Mouse (Mus musculus) left cerebral cortex, adult 2 months (tissue): ENCODE measurements around the gene St7l. TPM values are rescaled to one million over a fixed set of nuclear protein-coding genes. Genes with fewer than 3 reads are reported as not detected.

Source experiments
- DNase-seq, 2 experiments: peaks; one replicate each; pipeline ENCODE4 v3.0.0; 2021 to 2022; ENCODE audit warnings: low spot score in 2 of 2, mixed read lengths in 1 of 2; ENCODE audit errors: extremely low spot score in 1 of 2
- H3K27ac ChIP-seq: fragments of 200-600 bp; 2 replicates; pipeline ENCODE4 v1.8.1; 2022
- H3K4me3 ChIP-seq: fragments of 200-600 bp; 2 replicates; pipeline ENCODE4 v1.8.1; 2022
- CTCF ChIP-seq: fragments of 200-600 bp; IDR thresholded peaks from 2 replicates; pipeline ENCODE4 v1.8.1; 2022; ENCODE audit warnings: antibody characterized with exemption, mild to moderate bottlenecking, moderate library complexity
- intact Hi-C: fragments of 180-260 bp; cut with DNase I; formaldehyde crosslinking; loops from one replicate; pipeline ENCODE4 v1.15.1; 2025
- total RNA-seq, 2 experiments: library from RNA; stranded (reverse); gene quantifications; 2 replicates each; pipeline ENCODE4 v1.2.3; 2021

St7l gene
- total RNA-seq, 2 experiments from 2014 or later: 36.2 to 40.5 TPM

DNA sequence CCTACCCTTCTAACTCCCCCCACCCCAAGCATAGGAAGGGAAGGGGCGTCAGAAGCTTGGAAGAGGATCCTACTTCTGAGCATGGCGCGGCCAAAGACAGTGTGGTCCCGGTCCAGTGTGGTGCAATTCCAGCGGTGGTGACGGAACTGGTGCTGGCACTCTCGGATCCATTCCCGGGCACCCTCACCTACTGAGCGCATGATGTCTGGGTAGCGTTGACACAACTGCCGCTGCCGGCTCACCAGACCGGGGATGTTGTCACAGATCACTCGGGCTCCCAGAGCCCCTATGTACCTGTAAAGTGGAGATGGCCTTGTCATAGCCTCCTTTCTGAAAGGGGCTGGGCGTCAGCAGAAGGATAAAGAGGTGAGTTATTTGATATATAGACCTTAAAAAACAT lies 90.7 kb downstream of the St7l start:
- no peak for TF ChIP-seq CTCF
- intact Hi-C loops: no loop called here
- H3K4me3 ChIP-seq: no peak overlapping the region
- no peak for DNase-seq
- H3K27ac ChIP-seq: no peak overlapping the region

DNA sequence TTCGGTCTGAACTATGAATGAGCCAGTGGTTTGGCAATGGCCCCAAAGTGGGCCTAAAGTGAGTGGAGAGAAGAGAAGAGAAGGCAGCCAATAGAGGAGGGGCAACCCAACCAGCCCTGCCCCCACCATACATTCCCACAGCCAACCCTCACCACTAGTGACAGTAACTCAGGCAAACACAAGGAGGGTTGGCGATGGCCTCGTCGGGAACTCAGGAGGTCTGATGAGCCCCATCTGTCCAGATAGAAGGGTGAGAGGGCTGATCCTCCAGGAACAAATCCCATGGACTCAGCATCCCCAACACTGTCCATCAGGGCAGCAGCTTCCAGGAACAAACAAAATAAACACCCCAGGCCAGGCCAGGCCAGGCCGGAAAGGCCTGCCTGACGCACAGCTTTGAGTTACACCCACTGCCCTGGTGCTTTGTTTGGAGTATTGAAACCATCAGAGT lies 92.4 kb downstream of the St7l start:
- intact Hi-C loops: no loop called here
- Histone ChIP-seq H3K27ac (no peak overlapping the region), H3K4me3 (no peak overlapping the region)
- TF ChIP-seq CTCF: no peak
- DNase-seq: no peak

GRCm38 (mm10) chr3:104960026-104961000 lies 96.5 kb downstream of the St7l start:
- H3K4me3 ChIP-seq: no peak overlapping the region
- intact Hi-C loops: loop anchor here (5.0 kb wide), 1 partner anchor 183 kb away; no protein-coding TSS in a partner anchor

DNA sequence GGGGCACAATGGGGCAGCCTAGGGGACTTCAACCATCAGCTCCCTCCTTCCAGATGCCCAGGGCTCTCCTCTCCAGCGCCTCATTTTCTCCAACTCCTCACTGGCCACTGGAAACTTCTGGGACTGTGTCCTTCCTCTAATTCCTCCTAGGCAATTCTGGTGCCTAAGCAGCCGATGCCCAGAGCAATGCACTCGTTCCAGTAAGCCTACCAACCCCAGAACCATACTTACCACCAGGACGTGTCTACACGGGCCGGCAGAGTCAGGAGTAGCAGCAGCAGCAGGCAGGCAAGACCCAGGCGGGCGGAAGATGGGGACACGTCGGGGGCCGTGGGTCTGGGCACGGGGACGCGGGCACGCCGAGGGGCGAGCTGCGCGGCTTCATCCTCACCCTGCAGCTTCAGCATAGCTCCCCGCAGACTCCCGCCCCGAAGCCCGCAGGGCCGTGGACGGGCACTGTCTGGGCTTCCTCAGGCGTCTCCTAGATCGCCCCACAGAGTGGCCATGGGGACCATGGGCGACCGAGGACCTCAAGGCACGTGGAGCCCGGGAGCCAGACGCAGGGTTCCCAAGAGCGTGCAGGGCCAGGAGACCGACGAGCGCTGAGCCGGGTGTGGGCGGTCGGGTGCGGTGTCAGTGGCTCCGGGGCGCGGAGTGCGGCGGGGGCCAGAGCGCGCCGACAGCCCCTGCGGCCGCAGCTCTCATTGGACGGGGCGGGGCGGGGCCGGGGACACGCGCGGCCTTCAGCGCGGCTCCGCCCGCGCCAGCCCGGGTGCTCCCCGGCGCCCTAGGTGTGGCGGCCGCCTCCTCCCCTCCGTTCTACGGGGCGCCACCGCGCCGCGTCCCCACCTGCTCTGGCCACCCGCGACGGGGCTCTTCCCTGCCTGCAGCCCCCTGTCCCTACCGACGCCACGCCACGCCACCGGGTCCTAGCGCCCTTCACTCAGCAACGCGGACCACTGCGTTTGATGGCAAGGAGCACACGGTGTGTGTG lies 97.6 kb downstream of the St7l start, which contains the start of gene Wnt2b:
Gene Wnt2b, minus strand, starts transcription at position 856 of the 994 bp plus-strand sequence.
- TF ChIP-seq CTCF: no peak
- peak within 1 kb of the TSS; percentile 43 for H3K4me3 ChIP-seq
- intact Hi-C loops: loop anchor here (5.0 kb wide), 1 partner anchor 184 kb away; no protein-coding TSS in a partner anchor
- H3K27ac ChIP-seq: no peak within 1 kb of the TSS
- no peak for DNase-seq

More at GRCm38 (mm10) chr3:104960026-104961000, 96.5 kb downstream of the St7l start:
- no peak overlapping the region for H3K27ac ChIP-seq
- TF ChIP-seq CTCF: no peak
- no peak for DNase-seq

GRCm38 (mm10) chr3:104962141-104962611 lies 98.4 kb downstream of the St7l start:
- TF ChIP-seq CTCF: no peak
- intact Hi-C loops: loop anchor here (5.0 kb wide), 1 partner anchor 185 kb away; no protein-coding TSS in a partner anchor
- DNase-seq: no peak
- peak overlapping the region; percentile 43 for H3K4me3 ChIP-seq
- H3K27ac ChIP-seq: no peak overlapping the region

DNA sequence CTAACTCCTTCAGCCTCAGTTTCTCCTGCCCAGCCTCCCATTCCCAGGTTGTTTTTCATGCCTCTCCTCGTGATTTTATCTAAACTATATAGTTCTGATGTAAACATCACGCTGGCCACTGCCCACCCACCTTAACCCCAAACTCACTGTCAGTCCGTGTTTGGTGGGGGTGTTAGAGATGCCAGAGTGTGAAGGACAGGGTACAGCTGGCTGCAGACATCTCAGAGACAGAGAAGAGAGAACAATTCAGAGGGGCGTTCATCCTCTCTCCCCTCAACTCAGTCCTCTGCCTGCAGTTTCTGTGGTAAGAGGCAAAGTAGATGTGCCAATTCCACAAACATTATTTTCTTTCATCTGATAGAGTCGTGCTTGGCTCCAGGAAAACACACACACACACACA lies 99.1 kb downstream of the St7l start:
- intact Hi-C loops: loop anchor here (5.0 kb wide), 1 partner anchor 186 kb away; no protein-coding TSS in a partner anchor
- TF ChIP-seq CTCF: no peak
- no peak for DNase-seq
- Histone ChIP-seq H3K4me3 (no peak overlapping the region), H3K27ac (no peak overlapping the region)

GRCm38 (mm10) chr3:104963331-104964276 lies 99.8 kb downstream of the St7l start:
- intact Hi-C loops: loop anchor here (5.0 kb wide), 1 partner anchor 186 kb away; no protein-coding TSS in a partner anchor
- Histone ChIP-seq H3K4me3 (no peak overlapping the region), H3K27ac (no peak overlapping the region)
- no peak for DNase-seq
- no peak for TF ChIP-seq CTCF

DNA sequence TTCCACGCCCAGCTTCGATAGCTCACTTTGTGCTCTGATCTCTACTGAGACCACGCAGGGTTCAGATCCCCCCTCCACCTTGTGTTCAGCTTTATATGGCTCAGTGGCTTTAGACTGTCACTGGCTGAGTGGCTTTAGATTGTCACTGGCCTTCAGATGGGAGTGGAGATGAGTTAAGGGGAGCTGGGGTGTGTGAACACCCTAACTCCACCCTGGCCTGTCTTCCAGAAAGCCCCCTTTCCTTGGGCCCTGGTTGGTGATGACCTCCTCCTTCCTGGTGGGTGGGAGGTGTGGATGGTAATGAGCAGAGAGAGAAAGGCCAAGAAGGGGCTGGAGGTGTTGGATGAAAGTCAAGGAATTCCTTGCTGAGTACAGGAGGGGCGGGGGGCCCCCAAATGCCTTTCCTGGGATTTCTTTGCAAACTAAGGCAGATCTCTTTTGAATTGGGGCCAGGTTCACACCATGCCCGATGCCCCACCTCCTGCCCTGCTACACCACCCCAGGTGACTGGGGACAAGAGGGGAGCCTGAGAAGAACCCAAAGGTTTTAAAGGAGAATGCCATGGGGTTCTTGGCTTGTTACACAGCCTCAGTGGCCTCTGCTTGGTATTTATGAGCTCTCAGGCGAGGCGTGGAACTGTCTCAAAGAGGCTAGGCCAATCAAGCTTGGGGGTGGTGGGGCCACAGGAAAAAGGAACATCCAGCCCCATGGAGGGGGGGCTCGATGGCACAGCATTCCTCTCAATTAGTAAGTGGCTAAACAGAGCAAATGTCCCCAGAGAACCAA lies 101.5 kb downstream of the St7l start:
- no peak overlapping the region for H3K27ac ChIP-seq
- H3K4me3 ChIP-seq: no peak overlapping the region
- intact Hi-C loops: loop anchor here (5.0 kb wide), 3 partner anchors 98 to 253 kb away; partner anchors contain the start of gene Rhoc
- DNase-seq: no peak
- TF ChIP-seq CTCF: no peak

DNA sequence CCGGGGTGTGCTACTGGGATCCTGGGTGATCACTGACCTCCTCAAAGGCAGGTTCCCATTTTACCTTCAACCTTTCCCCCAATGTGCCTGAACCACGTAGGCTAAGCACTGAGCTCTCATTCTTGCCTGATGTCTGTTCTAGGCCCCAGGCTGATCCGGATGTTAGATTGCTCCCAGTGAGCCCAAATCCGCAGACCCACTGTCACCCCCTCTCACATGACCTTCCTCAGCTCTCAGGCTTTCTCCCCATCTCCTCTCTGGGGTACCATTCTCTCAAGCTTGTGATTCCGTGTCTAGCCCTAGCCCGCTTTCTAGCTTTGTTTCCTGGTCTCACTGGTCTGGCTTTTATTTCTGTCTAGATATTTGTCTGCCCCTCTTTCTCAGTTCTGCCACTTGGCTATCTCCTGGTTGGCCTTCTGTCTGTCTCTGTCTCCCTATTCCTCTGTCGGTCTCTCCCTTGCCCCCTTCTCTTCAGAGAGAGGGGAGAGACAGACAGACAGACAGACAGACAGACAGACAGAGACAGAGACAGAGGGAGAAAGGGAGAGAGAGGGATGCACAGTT lies 102.3 kb downstream of the St7l start:
- intact Hi-C loops: loop anchor here (5.0 kb wide), 3 partner anchors 99 to 254 kb away; partner anchors contain the start of gene Rhoc
- H3K4me3 ChIP-seq: no peak overlapping the region
- DNase-seq: no peak
- no peak overlapping the region for H3K27ac ChIP-seq
- no peak for TF ChIP-seq CTCF
